9 mouse cellular contexts compared by ENCODE assay signal in genomic region chr6:88500405-88500767, GRCm38 (mm10). TPM values are rescaled to one million over a fixed set of nuclear protein-coding genes. Genes with fewer than 3 reads are reported as not detected.
A peak's percentile ranks its signal among the peaks of the same experiment; 100 is the strongest.
DNase-seq lines count a peak whose midpoint lies in the region; ATAC-seq and TF ChIP-seq lines count a peak whose summit lies in the region.
"Had no signal": no experiment of that assay in that cellular context is flagged by ENCODE, and none has a peak within 500 bp of the region (broad histone marks: within the 10 kb centered on the region; RNA-seq: fewer than 3 reads in every experiment).

No protein-coding gene starts in this region.

- no peaks in the 10 kb centered on the region for H3K9me3 ChIP-seq in embryonic facial prominence, embryonic 14.5 days (ENCODE audit: control insufficient read depth, low read length)
- no peaks in the 10 kb centered on the region for H3K9me3 ChIP-seq in intestine, postnatal 0 days (ENCODE audit: control insufficient read depth)
- H3K9me3 ChIP-seq in neural tube, embryonic 14.5 days (ENCODE audit: control insufficient read depth, low read length): no peaks in the 10 kb centered on the region

- H3K36me3 ChIP-seq in embryonic facial prominence, embryonic 14.5 days (ENCODE audit: control insufficient read depth, insufficient read depth, low read length): peaks cover 70% of the 10 kb centered on the region
- H3K36me3 ChIP-seq in intestine, postnatal 0 days (ENCODE audit: control insufficient read depth, insufficient read depth): peaks cover 48% of the 10 kb centered on the region
- peaks cover 35% of the 10 kb centered on the region for H3K36me3 ChIP-seq in neural tube, embryonic 14.5 days (ENCODE audit: control insufficient read depth, insufficient read depth, low read length)

- peak overlapping the region; percentile 73 for H3K9ac ChIP-seq in embryonic facial prominence, embryonic 14.5 days (ENCODE audit: low read depth, low read length)
- no peak overlapping the region; the same call in 1 of the 2 replicates for H3K9ac ChIP-seq in intestine, postnatal 0 days (ENCODE audit: low read depth, low read length)
- H3K9ac ChIP-seq in neural tube, embryonic 14.5 days (replicated peaks; ENCODE audit: low read depth, low read length): peak overlapping the region; percentile 76; the same call in 1 of the 2 replicates

- H3K4me2 ChIP-seq in embryonic facial prominence, embryonic 14.5 days (ENCODE audit: low read depth, low read length): peak overlapping the region; percentile 95
- H3K4me2 ChIP-seq in intestine, postnatal 0 days (replicated peaks; ENCODE audit: low read depth): peak overlapping the region; percentile 91
- H3K4me2 ChIP-seq in neural tube, embryonic 14.5 days (ENCODE audit: low read depth, low read length): peak overlapping the region; percentile 95

- intact Hi-C loops in left cerebral cortex, adult 2 months (cut with DNase I): loop anchor here (2.0 to 5.0 kb wide), 2 partner anchors 313 to 388 kb away; no protein-coding TSS in a partner anchor

- no peak for DNase-seq in left cerebral cortex, adult 2 months (ENCODE audit: extremely low spot score in 1 of 2, low spot score in 2 of 2)
- DNase-seq in left cerebral cortex, adult 18-20 months (ENCODE audit: low spot score in 2 of 2): no peak
- DNase-seq in embryonic facial prominence, embryonic 14.5 days (ENCODE audit: low spot score): no peak
- DNase-seq in right cerebral cortex, postnatal 14 days: no peak
- no peak for DNase-seq in left cerebral cortex, adult 8-10 months (ENCODE audit: low spot score in 2 of 2)

- peak overlapping the region; percentile 67 for H3K4me3 ChIP-seq in left cerebral cortex, adult 2 months
- peak overlapping the region; percentile 53 for H3K4me3 ChIP-seq in embryonic facial prominence, embryonic 14.5 days (ENCODE audit: low read depth, low read length)
- peak overlapping the region; percentile 56 for H3K4me3 ChIP-seq in intestine, postnatal 0 days (ENCODE audit: low read depth, low read length)
- peak overlapping the region; percentile 51 for H3K4me3 ChIP-seq in neural tube, embryonic 14.5 days (ENCODE audit: low read depth, low read length)

- no peak for TF ChIP-seq CTCF in left cerebral cortex, adult 2 months (IDR thresholded peaks at IDR 0.05)
- TF ChIP-seq CTCF in intestine, postnatal 0 days (IDR thresholded peaks at IDR 0.05; ENCODE audit: low read depth): no peak

- no peak for ATAC-seq in embryonic facial prominence, embryonic 14.5 days (ENCODE audit: low read depth)
- ATAC-seq in intestine, postnatal 0 days: no peak
- peak; percentile 57; the same call in 1 of the 2 replicates for ATAC-seq in neural tube, embryonic 14.5 days (ENCODE audit: low read depth)
- no peak for ATAC-seq in granulocyte monocyte progenitor cell, adult 5-6 weeks (replicated peaks; ENCODE audit: poor library complexity, severe bottlenecking)
- ATAC-seq: activated CD4-positive, CD25-positive, alpha-beta regulatory T cell, adult 4 months had no signal

- WGBS in embryonic facial prominence, embryonic 14.5 days: 11% methylated on average over 3 of the region's 3 CpGs
- WGBS in intestine, postnatal 0 days: 1% methylated on average over 3 of the region's 3 CpGs
- WGBS in neural tube, embryonic 14.5 days: 13% methylated on average over 3 of the region's 3 CpGs

- peak overlapping the region; percentile 80 for H3K27ac ChIP-seq in left cerebral cortex, adult 2 months
- no peak overlapping the region for H3K27ac ChIP-seq in embryonic facial prominence, embryonic 14.5 days (replicated peaks; ENCODE audit: low read depth, low read length)
- H3K27ac ChIP-seq in intestine, postnatal 0 days (ENCODE audit: low read depth, low read length): no peak overlapping the region
- H3K27ac ChIP-seq in neural tube, embryonic 14.5 days (ENCODE audit: low read depth, low read length): peak overlapping the region; percentile 70

- H3K4me1 ChIP-seq in embryonic facial prominence, embryonic 14.5 days (ENCODE audit: control insufficient read depth, insufficient read depth, low read length): 0 out of 2 replicates have a peak, but pooled peaks cover 2% of the 10 kb centered on the region
- no peaks in the 10 kb centered on the region for H3K4me1 ChIP-seq in intestine, postnatal 0 days (replicated peaks; ENCODE audit: control insufficient read depth, insufficient read depth, low read length)
- H3K4me1 ChIP-seq in neural tube, embryonic 14.5 days (ENCODE audit: control insufficient read depth, insufficient read depth, low read length): peaks cover 9% of the 10 kb centered on the region; the same call in 1 of the 2 replicates

- H3K27me3 ChIP-seq in embryonic facial prominence, embryonic 14.5 days (replicated peaks; ENCODE audit: control insufficient read depth, insufficient read depth, low read length): no peaks in the 10 kb centered on the region
- no peaks in the 10 kb centered on the region for H3K27me3 ChIP-seq in intestine, postnatal 0 days (replicated peaks; ENCODE audit: control insufficient read depth, insufficient read depth, low read length)
- H3K27me3 ChIP-seq in neural tube, embryonic 14.5 days (ENCODE audit: control insufficient read depth, insufficient read depth, low read length): no peaks in the 10 kb centered on the region

RNA-seq across cellular contexts. Expression of gene Sec61a1, which starts 18.3 kb away (rescaled TPM):
- total RNA-seq in left cerebral cortex, adult 2 months (2021): 10 to 100 TPM; 81.4 to 82.0 TPM
- 10 to 100 TPM; 71.6 to 79.5 TPM for total RNA-seq in left cerebral cortex, adult 18-20 months (2021)
- polyA plus RNA-seq in embryonic facial prominence, embryonic 14.5 days (2014; fragmentation: Nextera tagmentation; extraction: Ambion mirVana): 268 and 278 TPM in 2 replicates
- polyA plus RNA-seq in intestine, postnatal 0 days (2015; fragmentation: Nextera tagmentation; extraction: Ambion mirVana): 126 and 129 TPM in 2 replicates
- polyA plus RNA-seq in neural tube, embryonic 14.5 days (2014; fragmentation: Nextera tagmentation; extraction: Ambion mirVana): 125 and 157 TPM in 2 replicates
- 221 and 234 TPM in 2 replicates for total RNA-seq in granulocyte monocyte progenitor cell, adult 5-6 weeks (2014; fragmentation: Nextera tagmentation)
- total RNA-seq in granulocyte monocyte progenitor cell, adult 5-6 weeks (2017): 228 and 244 TPM in 2 replicates
- total RNA-seq in left cerebral cortex, adult 8-10 months (2022): 10 to 100 TPM; 67.9 to 83.1 (median 72.2) TPM

RNA-seq across cellular contexts. Expression of gene Ruvbl1, which starts 35.2 kb away (rescaled TPM):
- total RNA-seq in left cerebral cortex, adult 2 months (2021): 10 to 100 TPM; 38.6 to 39.3 TPM
- 10 to 100 TPM; 42.1 to 44.0 TPM for total RNA-seq in left cerebral cortex, adult 18-20 months (2021)
- polyA plus RNA-seq in embryonic facial prominence, embryonic 14.5 days (2014; fragmentation: Nextera tagmentation; extraction: Ambion mirVana): 118 and 131 TPM in 2 replicates
- polyA plus RNA-seq in intestine, postnatal 0 days (2015; fragmentation: Nextera tagmentation; extraction: Ambion mirVana): 27.0 and 30.6 TPM in 2 replicates
- 82.4 and 86.7 TPM in 2 replicates for polyA plus RNA-seq in neural tube, embryonic 14.5 days (2014; fragmentation: Nextera tagmentation; extraction: Ambion mirVana)
- 78.4 and 93.5 TPM in 2 replicates for total RNA-seq in granulocyte monocyte progenitor cell, adult 5-6 weeks (2014; fragmentation: Nextera tagmentation)
- 159 and 180 TPM in 2 replicates for total RNA-seq in granulocyte monocyte progenitor cell, adult 5-6 weeks (2017)
- 10 to 100 TPM; 36.1 to 41.9 (median 40.9) TPM for total RNA-seq in left cerebral cortex, adult 8-10 months (2022)

RNA-seq across cellular contexts. Expression of gene Eefsec, which starts 54.0 kb away (rescaled TPM):
- 10 to 100 TPM; 21.8 to 23.3 TPM for total RNA-seq in left cerebral cortex, adult 2 months (2021)
- total RNA-seq in left cerebral cortex, adult 18-20 months (2021): 10 to 100 TPM; 21.5 to 22.9 TPM
- polyA plus RNA-seq in embryonic facial prominence, embryonic 14.5 days (2014; fragmentation: Nextera tagmentation; extraction: Ambion mirVana): 30.2 and 36.5 TPM in 2 replicates
- polyA plus RNA-seq in intestine, postnatal 0 days (2015; fragmentation: Nextera tagmentation; extraction: Ambion mirVana): 32.8 and 35.9 TPM in 2 replicates
- 27.8 and 30.2 TPM in 2 replicates for polyA plus RNA-seq in neural tube, embryonic 14.5 days (2014; fragmentation: Nextera tagmentation; extraction: Ambion mirVana)
- 29.5 and 42.8 TPM in 2 replicates for total RNA-seq in granulocyte monocyte progenitor cell, adult 5-6 weeks (2014; fragmentation: Nextera tagmentation)
- 13.1 and 15.8 TPM in 2 replicates for total RNA-seq in granulocyte monocyte progenitor cell, adult 5-6 weeks (2017)
- 10 to 100 TPM; 19.5 to 24.6 (median 23.4) TPM for total RNA-seq in left cerebral cortex, adult 8-10 months (2022)

Comparison
In these comparisons a context has a peak if more than half of its experiments do, and no peak if none do; other contexts are left out.
1. H3K27ac ChIP-seq: peak in left cerebral cortex, adult 2 months (single experiment) and neural tube, embryonic 14.5 days (single experiment); none in embryonic facial prominence, embryonic 14.5 days (single experiment) and intestine, postnatal 0 days (single experiment).
2. Peak in every context shown above with its lines, with median percentiles within 50 percentile points of each other: H3K4me3 ChIP-seq and H3K4me2 ChIP-seq.